Mouse (Mus musculus): ENCODE measurements around the gene Bet1l. TPM values are rescaled to one million over a fixed set of nuclear protein-coding genes. Genes with fewer than 3 reads are reported as not detected.

The Bet1l gene
- total and polyA plus RNA-seq, 3 experiments, result 13.1 to 24.3 (median 13.8) TPM

GRCm38 (mm10) chr7:140836243-140837115 lies 20.9 kb downstream of the Bet1l start:
- TF ChIP-seq MYC (IDR thresholded peaks at IDR 0.05; ENCODE audit: low read depth, low read length), result no peak
- TF ChIP-seq IRF4 (IDR thresholded peaks at IDR 0.05; ENCODE audit: low read depth, low read length), result no peak
- TF ChIP-seq ELF1 (IDR thresholded peaks at IDR 0.05; ENCODE audit: low read depth, low read length), result no peak
- TF ChIP-seq KAT2A (IDR thresholded peaks at IDR 0.05; ENCODE audit: insufficient replicate concordance, low read length), result no peak
- TF ChIP-seq ETS1 (conservative IDR thresholded peaks at IDR 0.05; ENCODE audit: low read depth, low read length), result no peak
- TF ChIP-seq CTCF (conservative IDR thresholded peaks at IDR 0.05 in 1 of 2, IDR thresholded peaks at IDR 0.05 in 1 of 2; ENCODE audit: low read depth in 2 of 2, low read length in 2 of 2), result no peak
- TF ChIP-seq USF1 (IDR thresholded peaks at IDR 0.05; ENCODE audit: low read depth, low read length), result no peak
- TF ChIP-seq RCOR1 (conservative IDR thresholded peaks at IDR 0.05; ENCODE audit: low read depth, low read length), result no peak
- TF ChIP-seq TCF12 (IDR thresholded peaks at IDR 0.05; ENCODE audit: low read depth, low read length), result no peak
- no peak for TF ChIP-seq MEF2A (IDR thresholded peaks at IDR 0.05; ENCODE audit: borderline replicate concordance, low read depth, low read length)
- TF ChIP-seq SIN3A (IDR thresholded peaks at IDR 0.05; ENCODE audit: low read length), result no peak
- no peak for TF ChIP-seq E2F4 (IDR thresholded peaks at IDR 0.05; ENCODE audit: insufficient replicate concordance, low read depth, low read length)
- no peak for TF ChIP-seq BHLHE40 (IDR thresholded peaks at IDR 0.05; ENCODE audit: low read depth, low read length)
- TF ChIP-seq TBP (conservative IDR thresholded peaks at IDR 0.05; ENCODE audit: low read depth, low read length), result no peak
- no peak for TF ChIP-seq GABPA (IDR thresholded peaks at IDR 0.05; ENCODE audit: insufficient replicate concordance, low read depth, low read length)
- no peak for TF ChIP-seq UBTF (IDR thresholded peaks at IDR 0.05; ENCODE audit: low read depth, low read length)
- TF ChIP-seq CHD2 (IDR thresholded peaks at IDR 0.05; ENCODE audit: low read length), result no peak
- no peak for TF ChIP-seq NELFE (IDR thresholded peaks at IDR 0.05; ENCODE audit: low read depth, low read length)
- no peak for TF ChIP-seq MXI1 (IDR thresholded peaks at IDR 0.05; ENCODE audit: low read depth, low read length)
- no peak for TF ChIP-seq POLR2AphosphoS2 (IDR thresholded peaks at IDR 0.05; ENCODE audit: low read depth, low read length)
- in situ Hi-C loops (cut with MboI; ENCODE audit: low pct_ligation_motif_present, low pct_unique_long_range_greater_than_20kb, low sequenced_read_pairs) (loop anchor here (25.0 kb wide), 1 partner anchor 749 kb away; the partner anchor contains the start of genes Caly and Prap1), dilution Hi-C loops (cut with MboI; ENCODE audit: extremely low pct_ligation_motif_present, extremely low pct_unique_long_range_greater_than_20kb, low sequenced_read_pairs) (no loop called here)
- no peaks in the 10 kb centered on the region for H3K4me1 ChIP-seq (ENCODE audit: control insufficient read depth in 1 of 2, insufficient read depth in 2 of 2)
- H3K4me2 ChIP-seq (ENCODE audit: insufficient read depth, low read depth, poor library complexity, severe bottlenecking), result no peak overlapping the region
- no peak overlapping the region for H3K27ac ChIP-seq (ENCODE audit: insufficient read depth, low read depth)
- H3K9ac ChIP-seq (ENCODE audit: insufficient read depth, low read depth), result no peak overlapping the region
- H3K27me3 ChIP-seq (replicated peaks), result peaks cover 81% of the 10 kb centered on the region
- H3K79me2 ChIP-seq (replicated peaks; ENCODE audit: control insufficient read depth, extremely low read depth, insufficient read depth, poor library complexity, severe bottlenecking), result no peaks in the 10 kb centered on the region
- H3K9me3 ChIP-seq (replicated peaks; ENCODE audit: low read length), result no peaks in the 10 kb centered on the region
- H3K36me3 ChIP-seq (replicated peaks in 1 of 2; ENCODE audit: control insufficient read depth in 1 of 2, insufficient read depth in 1 of 2, low read length in 1 of 2), result no peaks in the 10 kb centered on the region
- H3K4me3 ChIP-seq (replicated peaks in 1 of 3; ENCODE audit: low read depth in 2 of 3, low read length in 2 of 3, poor library complexity in 1 of 3), result no peak overlapping the region
- no peak for DNase-seq (ENCODE audit: extremely low read depth)

All from CH12.LX (cell line).